Mouse (Mus musculus) layer of hippocampus, postnatal 14 days (tissue): ENCODE measurements around the gene Lrrc19. TPM values are rescaled to one million over a fixed set of nuclear protein-coding genes. Genes with fewer than 3 reads are reported as not detected.
A peak's percentile ranks its signal among the peaks of the same experiment; 100 is the strongest.
"Not testable (repeated sequence)": the region's sequence is repeated elsewhere in the genome, so short reads cannot be mapped to it uniquely, and the experiment has no call there.

Experiments used
- DNase-seq, 2 experiments: peaks; one replicate each; pipeline ENCODE4 v3.0.0; 2021 to 2022; ENCODE audit warnings: low spot score in 2 of 2, mixed read lengths in 1 of 2
- long read RNA-seq, 2 experiments: library from polyadenylated mRNA; stranded (forward); transcript quantifications; one replicate each; pipeline ENCODE4 v2.0.0; 2021
- total RNA-seq, 2 experiments: library from RNA; stranded (reverse); gene quantifications; 2 replicates each; pipeline ENCODE4 v1.2.3; 2021

The Lrrc19 gene
- total RNA-seq, result not detected
- long read RNA-seq, experiment 1, result 0 reads
- long read RNA-seq, experiment 2, result 0 reads

GRCm38 (mm10) chr4:94649920-94650319, at the start of gene Lrrc19:
Lrrc19 (minus strand) TSS chr4:94650144.
- DNase-seq, result no peak

GRCm38 (mm10) chr4:94696368-94696767, 46.4 kb upstream of the Lrrc19 start:
- DNase-seq, result no peak

GRCm38 (mm10) chr4:94692175-94692574, 42.2 kb upstream of the Lrrc19 start:
- no peak for DNase-seq

- DNase-seq, result no peak
These were observed 41.1 kb upstream of the Lrrc19 start for GRCm38 (mm10) chr4:94691078-94691477.

- DNase-seq, result not testable (repeated sequence)
These were observed 39.9 kb upstream of the Lrrc19 start for GRCm38 (mm10) chr4:94689804-94690203.

GRCm38 (mm10) chr4:94683305-94683704, 33.4 kb upstream of the Lrrc19 start:
- no peak for DNase-seq

- no peak for DNase-seq
These were observed 32.1 kb upstream of the Lrrc19 start for GRCm38 (mm10) chr4:94682029-94682428.

- no peak for DNase-seq
These were observed 31.2 kb upstream of the Lrrc19 start for GRCm38 (mm10) chr4:94681181-94681580.

- no peak for DNase-seq
These were observed 30.7 kb upstream of the Lrrc19 start for GRCm38 (mm10) chr4:94680662-94681061.

GRCm38 (mm10) chr4:94669718-94670117, 19.8 kb upstream of the Lrrc19 start:
- peak in 1 of 2 experiments; percentile 35 for DNase-seq

GRCm38 (mm10) chr4:94650426-94651175, 657 bp upstream of the Lrrc19 start:
- not testable (repeated sequence) for DNase-seq

- peak in 1 of 2 experiments; percentile 51 for DNase-seq
These were observed 6.8 kb downstream of the Lrrc19 start for GRCm38 (mm10) chr4:94643141-94643540.

- no peak for DNase-seq
These were observed 29.9 kb downstream of the Lrrc19 start for GRCm38 (mm10) chr4:94620077-94620476.

GRCm38 (mm10) chr4:94614627-94615006, 35.3 kb downstream of the Lrrc19 start:
- no peak for DNase-seq

GRCm38 (mm10) chr4:94613972-94614626, 35.8 kb downstream of the Lrrc19 start, which contains the start of gene Ift74:
Ift74 (plus strand) TSS chr4:94614491.
- peak; percentile 92 to 96 for DNase-seq

- no peak for DNase-seq
These were observed 39.6 kb downstream of the Lrrc19 start for GRCm38 (mm10) chr4:94610339-94610738.

- no peak for DNase-seq
These were observed 44.4 kb downstream of the Lrrc19 start for GRCm38 (mm10) chr4:94605591-94605990.

GRCm38 (mm10) chr4:94604452-94605019, 45.4 kb downstream of the Lrrc19 start:
- no peak for DNase-seq

GRCm38 (mm10) chr4:94603031-94603629, 46.8 kb downstream of the Lrrc19 start, which contains the start of gene Plaa:
Plaa (minus strand) TSS chr4:94603244.
- peak; percentile 94 to 96 for DNase-seq

- no peak for DNase-seq
These were observed 47.4 kb downstream of the Lrrc19 start for GRCm38 (mm10) chr4:94602496-94603030.

GRCm38 (mm10) chr4:94601395-94601794, 48.5 kb downstream of the Lrrc19 start:
- DNase-seq, result no peak
